Mouse (Mus musculus) CH12.LX (cell line): Measurements from ENCODE around the gene Aagab. TPM values are rescaled to one million over a fixed set of nuclear protein-coding genes. Genes with fewer than 3 reads are reported as not detected.

Experiments
- DNase-seq: peaks from one replicate; pipeline ENCODE4 v3.0.0-alpha.2; 2013; ENCODE audit errors: extremely low read depth
- H3K27ac ChIP-seq: 2 replicates; pipeline ENCODE4 v1.5.1; 2012; ENCODE audit warnings: low read depth, mild to moderate bottlenecking, control low read depth, moderate library complexity; ENCODE audit not compliant: insufficient read depth
- H3K27me3 ChIP-seq: replicated peaks from 2 replicates; pipeline ENCODE3; 2012; ENCODE audit warnings: inconsistent platforms
- H3K36me3 ChIP-seq, 2 experiments: replicated peaks in 1 of 2; 2 replicates each; pipeline versions ENCODE3 to v1.6.1; 2012; ENCODE audit warnings: inconsistent platforms in 1 of 2, low read length in 1 of 2, mild to moderate bottlenecking in 1 of 2, mixed read lengths in 1 of 2, moderate library complexity in 1 of 2; ENCODE audit not compliant: control insufficient read depth in 1 of 2, insufficient read depth in 1 of 2
- H3K4me1 ChIP-seq, 2 experiments: 2 replicates each; pipeline ENCODE4 v1.6.1; 2012; ENCODE audit warnings: inconsistent platforms in 1 of 2, moderate library complexity in 1 of 2; ENCODE audit not compliant: insufficient read depth in 2 of 2, control insufficient read depth in 1 of 2
- H3K4me2 ChIP-seq: 2 replicates; pipeline ENCODE4 v1.6.1; 2012; ENCODE audit warnings: low read depth, mild to moderate bottlenecking, control low read depth; ENCODE audit not compliant: poor library complexity, insufficient read depth, severe bottlenecking
- H3K4me3 ChIP-seq, 3 experiments: fragments of 150-350 bp in 1 of 3; sonication (generic) in 1 of 3; replicated peaks in 1 of 3; 2 replicates each; pipeline versions ENCODE3 to v1.5.1; 2011 to 2012; ENCODE audit warnings: low read depth in 2 of 3, low read length in 2 of 3, mild to moderate bottlenecking in 2 of 3, moderate library complexity in 2 of 3, control low read depth in 1 of 3, improper control_type of control experiment in 1 of 3, inconsistent platforms in 1 of 3, mixed read lengths in 1 of 3; ENCODE audit not compliant: poor library complexity in 1 of 3
- H3K79me2 ChIP-seq: replicated peaks from 2 replicates; pipeline ENCODE4 v1.6.1; 2012; ENCODE audit warnings: mild to moderate bottlenecking, moderate library complexity; ENCODE audit not compliant: control insufficient read depth, poor library complexity, insufficient read depth, severe bottlenecking; ENCODE audit errors: extremely low read depth
- H3K9ac ChIP-seq: 2 replicates; pipeline ENCODE4 v1.6.1; 2012; ENCODE audit warnings: low read depth, mild to moderate bottlenecking, control low read depth, moderate library complexity; ENCODE audit not compliant: insufficient read depth
- H3K9me3 ChIP-seq: replicated peaks from 2 replicates; pipeline ENCODE3; 2012; ENCODE audit warnings: low read length, inconsistent platforms, mixed read lengths
- BHLHE40 ChIP-seq: IDR thresholded peaks from 2 replicates; pipeline ENCODE4 v1.6.1; 2011; ENCODE audit warnings: mild to moderate bottlenecking, low read depth, low read length, improper control_type of control experiment
- E2F4 ChIP-seq: IDR thresholded peaks from 2 replicates; pipeline ENCODE4 v1.6.1; 2011; ENCODE audit warnings: low read depth, low read length, improper control_type of control experiment; ENCODE audit not compliant: insufficient replicate concordance
- ELF1 ChIP-seq: IDR thresholded peaks from 2 replicates; pipeline ENCODE4 v1.6.1; 2014; ENCODE audit warnings: low read depth, mild to moderate bottlenecking, inconsistent platforms, low read length, improper control_type of control experiment
- ETS1 ChIP-seq: conservative IDR thresholded peaks from 2 replicates; pipeline ENCODE4 v1.6.1; 2012; ENCODE audit warnings: low read depth, mild to moderate bottlenecking, inconsistent platforms, low read length, improper control_type of control experiment, moderate library complexity
- JUND ChIP-seq: conservative IDR thresholded peaks from 2 replicates; pipeline ENCODE4 v1.6.1; 2011; ENCODE audit warnings: low read depth, low read length, improper control_type of control experiment
- KAT2A ChIP-seq: IDR thresholded peaks from 2 replicates; pipeline ENCODE4 v1.6.1; 2012; ENCODE audit warnings: low read length, improper control_type of control experiment, inconsistent platforms; ENCODE audit not compliant: insufficient replicate concordance
- MAZ ChIP-seq: IDR thresholded peaks from 2 replicates; pipeline ENCODE4 v1.6.1; 2012; ENCODE audit warnings: low read depth, mild to moderate bottlenecking, inconsistent platforms, low read length, improper control_type of control experiment, moderate library complexity
- MEF2A ChIP-seq: IDR thresholded peaks from 2 replicates; pipeline ENCODE4 v1.6.1; 2014; ENCODE audit warnings: low read depth, mild to moderate bottlenecking, inconsistent platforms, low read length, improper control_type of control experiment, borderline replicate concordance
- MXI1 ChIP-seq: IDR thresholded peaks from 2 replicates; pipeline ENCODE4 v1.6.1; 2011; ENCODE audit warnings: mild to moderate bottlenecking, low read depth, low read length, improper control_type of control experiment
- MYC ChIP-seq: IDR thresholded peaks from 2 replicates; pipeline ENCODE4 v1.6.1; 2011; ENCODE audit warnings: low read depth, mild to moderate bottlenecking, improper control_type of control experiment, low read length
- NRF1 ChIP-seq: IDR thresholded peaks from 2 replicates; pipeline ENCODE4 v1.6.1; 2014; ENCODE audit warnings: low read depth, mild to moderate bottlenecking, inconsistent platforms, low read length, improper control_type of control experiment, moderate library complexity
- PAX5 ChIP-seq: IDR thresholded peaks from 2 replicates; pipeline ENCODE4 v1.6.1; 2012; ENCODE audit warnings: low read length, inconsistent platforms, mixed read lengths
- POLR2A ChIP-seq: IDR thresholded peaks from 2 replicates; pipeline ENCODE4 v1.6.1; 2011; ENCODE audit warnings: low read depth, mild to moderate bottlenecking, improper control_type of control experiment, low read length
- RAD21 ChIP-seq: IDR thresholded peaks from 2 replicates; pipeline ENCODE4 v1.6.1; 2011; ENCODE audit warnings: low read depth, mild to moderate bottlenecking, low read length, improper control_type of control experiment, moderate library complexity
- SIN3A ChIP-seq: IDR thresholded peaks from 2 replicates; pipeline ENCODE4 v1.6.1; 2012; ENCODE audit warnings: low read length, improper control_type of control experiment, inconsistent platforms
- SMC3 ChIP-seq: IDR thresholded peaks from 2 replicates; pipeline ENCODE4 v1.6.1; 2011; ENCODE audit warnings: low read depth, low read length, improper control_type of control experiment
- UBTF ChIP-seq: IDR thresholded peaks from 2 replicates; pipeline ENCODE4 v1.6.1; 2012; ENCODE audit warnings: low read depth, mild to moderate bottlenecking, inconsistent platforms, low read length, improper control_type of control experiment, moderate library complexity
- USF2 ChIP-seq: conservative IDR thresholded peaks from 2 replicates; pipeline ENCODE4 v1.6.1; 2011; ENCODE audit warnings: low read depth, low read length, improper control_type of control experiment
- ZKSCAN1 ChIP-seq: IDR thresholded peaks from 2 replicates; pipeline ENCODE4 v1.6.1; 2012; ENCODE audit warnings: low read depth, inconsistent platforms, low read length, improper control_type of control experiment, borderline replicate concordance
- ZMIZ1 ChIP-seq: IDR thresholded peaks from 2 replicates; pipeline ENCODE4 v1.6.1; 2012; ENCODE audit warnings: low read depth, mild to moderate bottlenecking, inconsistent platforms, low read length, improper control_type of control experiment
- dilution Hi-C: fragments of 300-500 bp; cut with MboI; formaldehyde crosslinking; loops from 2 replicates; pipeline ENCODE4 v1.14.3; 2020; ENCODE audit warnings: low sequenced_read_pairs; ENCODE audit not compliant: extremely low pct_unique_long_range_greater_than_20kb, extremely low pct_ligation_motif_present
- in situ Hi-C: fragments of 300-500 bp; cut with MboI; formaldehyde crosslinking; loops from 3 replicates; pipeline ENCODE4 v1.14.3; 2019; ENCODE audit warnings: low sequenced_read_pairs, low pct_ligation_motif_present, low pct_unique_long_range_greater_than_20kb, mixed read lengths
- polyA plus RNA-seq: library from polyadenylated mRNA; unstranded; fragments of >175 nt; gene quantifications from 2 replicates; pipeline ENCODE4 v1.2.1, GENCODE M21; 2012; ENCODE audit warnings: low read depth; ENCODE audit not compliant: insufficient read length
- total RNA-seq, 2 experiments: library from RNA; depleted of rRNA; stranded (reverse); fragments of 300-350 nt in 1 of 2; fragments of >200 nt in 1 of 2; gene quantifications; 2 replicates each; pipeline ENCODE4 v1.2.3; 2012 to 2014

Aagab gene
- total and polyA plus RNA-seq, 3 experiments, result 14.5 to 27.8 (median 14.5) TPM

DNA sequence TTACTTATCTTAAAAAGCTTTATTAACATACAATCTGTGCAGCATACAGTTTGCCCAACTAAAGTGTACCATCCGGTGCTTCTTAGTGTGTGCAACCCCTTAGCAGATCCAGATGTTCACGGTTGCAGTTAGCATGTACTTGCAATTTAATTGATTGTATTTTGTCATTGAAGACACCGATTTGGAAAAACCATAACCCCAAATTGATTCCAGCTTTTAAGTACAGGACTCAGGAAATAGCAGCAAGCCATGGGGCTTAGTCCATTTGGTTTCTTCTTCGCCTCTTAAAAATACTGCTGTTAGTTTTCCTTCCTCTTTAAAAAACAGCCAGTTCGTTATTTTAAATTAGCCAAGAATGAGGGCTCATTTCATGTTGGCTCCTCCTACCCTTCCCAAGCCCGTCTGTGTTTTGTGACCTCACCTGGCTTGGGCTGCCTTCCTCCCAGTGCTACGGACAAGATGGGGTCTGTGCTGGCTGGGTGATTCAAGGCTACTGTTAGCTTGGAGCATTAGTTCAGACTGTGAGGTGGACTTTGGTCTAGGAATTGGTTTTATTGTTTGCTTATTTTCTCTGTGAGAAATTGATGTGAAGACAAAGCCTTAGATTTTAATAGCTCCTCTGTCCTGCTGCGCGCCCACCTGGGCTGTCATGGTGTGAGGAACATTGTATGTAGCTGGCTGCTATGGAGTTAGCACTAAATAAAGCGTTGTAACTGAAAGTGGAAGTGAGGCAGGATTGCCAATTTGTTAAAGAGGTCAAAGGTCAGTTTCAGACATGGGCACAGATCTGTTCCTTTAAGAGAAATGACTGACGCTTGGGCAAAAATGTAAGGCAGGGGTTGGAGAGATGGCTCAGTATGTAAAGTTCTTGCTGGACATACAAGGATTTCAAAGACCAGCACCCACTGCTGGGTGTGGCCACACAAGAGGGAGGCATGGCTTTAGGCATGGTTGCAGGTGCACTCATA, 11.8 kb downstream of the Aagab start:
- dilution Hi-C loops (no loop called here), in situ Hi-C loops (no loop called here)
- Histone ChIP-seq H3K4me2 (no peak overlapping the region), H3K27ac (no peak overlapping the region), H3K36me3 (peaks cover 13 to 62% of the 10 kb centered on the region in 2 experiments), H3K9ac (no peak overlapping the region), H3K9me3 (peaks cover 10% of the 10 kb centered on the region), H3K79me2 (no peaks in the 10 kb centered on the region; the same call in none of the 2 replicates), H3K27me3 (no peaks in the 10 kb centered on the region), H3K4me3 (no peak overlapping the region), H3K4me1 (peaks cover 6 to 54% of the 10 kb centered on the region in 2 experiments; a peak in 3 of 4 replicates)
- TF ChIP-seq SMC3 (no peak), JUND (no peak), POLR2A (no peak), BHLHE40 (no peak), USF2 (no peak), RAD21 (no peak), MEF2A (no peak), UBTF (no peak), MAZ (no peak), E2F4 (no peak), ZMIZ1 (no peak), ETS1 (no peak)
- no peak for DNase-seq

DNA sequence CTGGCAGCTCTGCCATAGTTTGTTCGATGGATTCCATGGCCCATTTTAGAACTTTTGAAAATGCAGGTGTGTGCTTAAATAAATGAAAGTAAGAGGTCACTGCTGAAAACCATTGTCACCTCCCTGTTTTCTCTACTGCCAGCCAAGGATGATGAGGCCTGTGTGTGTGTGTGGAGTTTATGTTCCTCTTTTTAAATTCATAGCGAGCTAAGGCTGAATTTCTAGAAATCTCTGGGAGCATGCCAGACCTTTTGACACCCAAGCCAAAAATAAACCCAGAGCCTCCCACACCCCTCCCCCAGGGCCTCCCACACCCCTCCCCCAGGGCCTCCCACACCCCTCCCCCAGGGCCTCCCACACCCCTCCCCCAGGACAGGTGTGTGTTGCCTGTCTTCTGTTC, 15.5 kb downstream of the Aagab start:
- in situ Hi-C loops, result no loop called here

More for the DNA sequence above, 15.5 kb downstream of the Aagab start:
- Histone ChIP-seq H3K9ac (no peak overlapping the region), H3K79me2 (no peaks in the 10 kb centered on the region), H3K9me3 (peaks cover 6% of the 10 kb centered on the region), H3K27me3 (no peaks in the 10 kb centered on the region), H3K4me3 (no peak overlapping the region), H3K4me2 (no peak overlapping the region)
- dilution Hi-C loops, result no loop called here
- no peak for DNase-seq
- TF ChIP-seq USF2 (no peak), NRF1 (no peak), SIN3A (no peak), BHLHE40 (no peak), PAX5 (no peak), KAT2A (no peak), E2F4 (no peak), ELF1 (no peak), MXI1 (no peak), ZKSCAN1 (no peak), MYC (no peak)
- TF ChIP-seq, all 38 proteins: peak for 0
- Histone ChIP-seq H3K27ac (no peak overlapping the region), H3K4me1 (peaks cover 6 to 22% of the 10 kb centered on the region in 2 experiments; a peak in 3 of 4 replicates), H3K36me3 (peaks cover 26 to 71% of the 10 kb centered on the region in 2 experiments)
